Mouse (Mus musculus) liver, adult 2 months (tissue): ENCODE measurements around the gene H2-M5. TPM values are rescaled to one million over a fixed set of nuclear protein-coding genes. Genes with fewer than 3 reads are reported as not detected.
"Not testable (repeated sequence)": the region's sequence is repeated elsewhere in the genome, so short reads cannot be mapped to it uniquely, and the experiment has no call there.

Source experiments
- DNase-seq: peaks from one replicate; pipeline ENCODE4 v3.0.0-alpha.2; 2011; ENCODE audit warnings: low read depth, low spot score; ENCODE audit errors: extremely low read depth
- H3K27ac ChIP-seq: fragments of 200-500 bp; replicated peaks from 2 replicates; pipeline ENCODE4 v1.5.1; 2012; ENCODE audit warnings: low read depth, mild to moderate bottlenecking, control low read depth, inconsistent platforms, low read length; ENCODE audit not compliant: insufficient read depth
- H3K27me3 ChIP-seq: fragments of 200-500 bp; 2 replicates; pipeline ENCODE4 v1.6.1; 2012; ENCODE audit warnings: mild to moderate bottlenecking, moderate library complexity, low read length, inconsistent platforms; ENCODE audit not compliant: control insufficient read depth, insufficient read depth
- H3K36me3 ChIP-seq: fragments of 200-500 bp; 2 replicates; pipeline ENCODE4 v1.6.1; 2012; ENCODE audit warnings: low read length, inconsistent platforms; ENCODE audit not compliant: control insufficient read depth, insufficient read depth
- H3K4me1 ChIP-seq: fragments of 200-500 bp; 2 replicates; pipeline ENCODE4 v1.6.1; 2011; ENCODE audit warnings: low read length; ENCODE audit not compliant: control insufficient read depth, insufficient read depth
- H3K4me3 ChIP-seq: fragments of 200-500 bp; 2 replicates; pipeline ENCODE4 v1.5.1; 2011; ENCODE audit warnings: low read depth, mild to moderate bottlenecking, control low read depth, low read length, moderate library complexity; ENCODE audit not compliant: insufficient read depth
- H3K79me2 ChIP-seq: fragments of 200-500 bp; 2 replicates; pipeline ENCODE4 v1.6.1; 2012; ENCODE audit warnings: inconsistent platforms, mild to moderate bottlenecking, low read length, moderate library complexity; ENCODE audit not compliant: control insufficient read depth, insufficient read depth
- H3K9ac ChIP-seq: fragments of 200-500 bp; 2 replicates; pipeline ENCODE4 v1.6.1; 2012; ENCODE audit warnings: low read depth, mild to moderate bottlenecking, control low read depth, inconsistent platforms, low read length
- CTCF ChIP-seq: fragments of 200-500 bp; IDR thresholded peaks from 2 replicates; pipeline ENCODE4 v1.5.1; 2011; ENCODE audit warnings: low read depth, low read length, control low read depth
- POLR2A ChIP-seq: fragments of 200-500 bp; IDR thresholded peaks from 2 replicates; pipeline ENCODE4 v1.6.1; 2011; ENCODE audit warnings: low read length, control low read depth; ENCODE audit not compliant: insufficient read depth; ENCODE audit errors: extremely low read depth
- WGBS: fragments of 180-500 bp; shearing (Covaris S2); methylation state at CpG from one replicate; pipeline ENCODE4 v1.1.7; 2018; 5-methylcytosine and 5-hydroxymethylcytosine counted together
- polyA plus RNA-seq: library from polyadenylated mRNA; depleted of rRNA; stranded (reverse); fragments of >200 nt; gene quantifications from 2 replicates; pipeline ENCODE4 v1.2.3, GENCODE M21; 2012
- total RNA-seq: library from RNA; depleted of rRNA; stranded (reverse); fragments of >200 nt; gene quantifications from 2 replicates; pipeline ENCODE4 v1.2.3, GENCODE M21; 2014

H2-M5 gene
- total and polyA plus RNA-seq, 2 experiments: not detected

DNA sequence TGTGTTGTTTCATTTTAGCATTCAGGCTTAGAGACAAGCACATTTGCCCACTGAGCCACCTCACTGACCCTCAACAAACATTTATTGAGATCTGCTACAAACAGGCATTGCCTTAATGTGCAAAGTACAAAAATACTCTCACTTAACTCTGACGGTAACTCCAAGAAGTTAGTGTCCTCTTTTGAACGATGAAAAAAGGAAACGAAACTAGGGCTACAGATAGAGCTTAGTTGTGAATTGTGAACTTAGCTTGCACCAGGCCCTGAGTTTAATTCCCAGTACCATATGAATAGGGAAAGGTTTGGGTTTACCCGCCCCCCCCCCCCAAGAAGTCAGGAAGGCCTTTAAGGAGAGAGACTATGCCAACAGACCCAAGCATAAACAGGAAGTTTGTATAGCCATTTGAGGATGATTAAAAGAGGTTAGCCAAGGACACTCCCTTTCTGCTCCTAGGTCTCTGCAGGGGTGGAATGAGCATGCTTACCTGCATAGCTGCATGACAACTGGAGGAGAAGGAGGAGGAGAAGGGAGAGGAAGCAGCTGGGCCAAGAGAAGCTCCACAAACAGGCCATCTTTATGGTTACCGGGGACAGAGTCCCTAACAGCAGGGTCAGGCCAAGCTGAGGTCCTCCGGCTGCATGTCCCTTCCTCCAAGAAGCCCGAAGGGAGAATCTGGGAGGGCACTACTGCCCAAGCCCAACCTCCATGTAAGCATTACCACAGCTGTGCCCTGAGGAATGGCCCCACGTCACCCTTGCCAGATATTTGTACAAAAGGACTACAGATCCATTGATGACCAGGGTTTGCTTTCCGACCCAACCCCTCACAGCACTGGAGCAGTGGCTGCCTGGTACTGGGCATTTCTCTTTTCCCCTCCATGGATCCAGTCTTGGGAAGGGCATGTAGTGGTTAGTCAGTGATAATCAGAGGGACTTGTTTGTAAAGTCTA lies 33.6 kb upstream of the H2-M5 start, which contains the start of gene Mog:
Gene Mog (minus strand): TSS at position 771 of the 949 bp plus-strand sequence.
- Histone ChIP-seq H3K4me1 (no peaks in the 10 kb centered on the region), H3K9ac (no peak within 1 kb of the TSS), H3K79me2 (no peaks in the 10 kb centered on the region), H3K27me3 (no peaks in the 10 kb centered on the region), H3K36me3 (no peaks in the 10 kb centered on the region), H3K27ac (no peak within 1 kb of the TSS), H3K4me3 (no peak within 1 kb of the TSS)
- TF ChIP-seq CTCF: no peak
- DNase-seq: no peak
- 85% methylated on average over 9 of the region's 9 CpGs for WGBS

- H3K27ac ChIP-seq, DNase-seq, H3K27me3 ChIP-seq, H3K36me3 ChIP-seq, H3K9ac ChIP-seq, H3K4me1 ChIP-seq, H3K4me3 ChIP-seq, H3K79me2 ChIP-seq: not testable (repeated sequence)
- 96% methylated on average over 5 of the region's 5 CpGs for WGBS
These were observed 29.9 kb upstream of the H2-M5 start for GRCm38 (mm10) chr17:37019242-37019641.

GRCm38 (mm10) chr17:37018328-37018727 lies 29.0 kb upstream of the H2-M5 start:
- no peak for DNase-seq
- H3K4me1 ChIP-seq: no peaks in the 10 kb centered on the region
- no peak overlapping the region for H3K9ac ChIP-seq
- TF ChIP-seq POLR2A (no peak), CTCF (no peak)
- H3K79me2 ChIP-seq: no peaks in the 10 kb centered on the region
- H3K27me3 ChIP-seq: no peaks in the 10 kb centered on the region
- no peak overlapping the region for H3K4me3 ChIP-seq
- H3K27ac ChIP-seq: no peak overlapping the region
- WGBS: 91% methylated on average over 3 of the region's 3 CpGs
- no peaks in the 10 kb centered on the region for H3K36me3 ChIP-seq

DNA sequence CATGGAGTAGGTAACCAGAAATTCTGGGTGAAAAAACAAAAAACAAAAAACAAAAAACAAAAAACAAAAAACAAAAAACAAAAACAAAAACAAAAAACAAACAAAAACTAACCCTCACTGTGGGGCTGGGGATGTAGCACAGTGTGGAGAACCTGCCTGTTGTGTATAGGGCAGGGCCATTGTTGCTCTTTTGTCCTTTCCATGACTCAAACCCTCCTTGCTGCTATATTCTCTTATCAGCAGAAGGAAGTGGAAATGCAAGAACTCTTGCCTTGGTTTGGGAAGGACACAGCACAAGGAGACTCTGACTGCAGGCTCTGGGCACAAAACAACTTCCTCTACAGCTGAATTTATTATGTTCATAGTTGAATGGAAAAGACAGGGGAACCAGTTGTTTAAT lies 27.0 kb upstream of the H2-M5 start:
- DNase-seq: no peak
- Histone ChIP-seq H3K27ac (no peak overlapping the region), H3K27me3 (no peaks in the 10 kb centered on the region), H3K79me2 (no peaks in the 10 kb centered on the region), H3K4me1 (no peaks in the 10 kb centered on the region), H3K4me3 (no peak overlapping the region), H3K9ac (no peak overlapping the region), H3K36me3 (no peaks in the 10 kb centered on the region)
- no peak for TF ChIP-seq POLR2A
- TF ChIP-seq CTCF: no peak

- Histone ChIP-seq H3K4me1 (no peaks in the 10 kb centered on the region), H3K79me2 (no peaks in the 10 kb centered on the region), H3K36me3 (no peaks in the 10 kb centered on the region), H3K4me3 (no peak overlapping the region), H3K9ac (no peak overlapping the region), H3K27ac (no peak overlapping the region), H3K27me3 (no peaks in the 10 kb centered on the region)
- 73% methylated on average over 5 of the region's 5 CpGs for WGBS
- DNase-seq: no peak
- TF ChIP-seq POLR2A (no peak), CTCF (no peak)
These were observed 22.8 kb upstream of the H2-M5 start for GRCm38 (mm10) chr17:37012141-37012540.

- Histone ChIP-seq H3K27me3 (no peaks in the 10 kb centered on the region), H3K79me2 (no peaks in the 10 kb centered on the region), H3K4me1 (no peaks in the 10 kb centered on the region), H3K9ac (no peak overlapping the region), H3K4me3 (no peak overlapping the region), H3K36me3 (no peaks in the 10 kb centered on the region), H3K27ac (no peak overlapping the region)
- WGBS: 84% methylated on average over 3 of the region's 3 CpGs
- DNase-seq: no peak
- no peak for TF ChIP-seq POLR2A
- no peak for TF ChIP-seq CTCF
These were observed 22.4 kb upstream of the H2-M5 start for GRCm38 (mm10) chr17:37011719-37012118.
